Mouse (Mus musculus): ENCODE data around the gene Smarcc1. TPM values are rescaled to one million over a fixed set of nuclear protein-coding genes. Genes with fewer than 3 reads are reported as not detected.
A peak's percentile ranks its signal among the peaks of the same experiment; 100 is the strongest.

The Smarcc1 gene
- polyA plus RNA-seq, 1 experiment from 2014 or later = 69.1 TPM

DNA sequence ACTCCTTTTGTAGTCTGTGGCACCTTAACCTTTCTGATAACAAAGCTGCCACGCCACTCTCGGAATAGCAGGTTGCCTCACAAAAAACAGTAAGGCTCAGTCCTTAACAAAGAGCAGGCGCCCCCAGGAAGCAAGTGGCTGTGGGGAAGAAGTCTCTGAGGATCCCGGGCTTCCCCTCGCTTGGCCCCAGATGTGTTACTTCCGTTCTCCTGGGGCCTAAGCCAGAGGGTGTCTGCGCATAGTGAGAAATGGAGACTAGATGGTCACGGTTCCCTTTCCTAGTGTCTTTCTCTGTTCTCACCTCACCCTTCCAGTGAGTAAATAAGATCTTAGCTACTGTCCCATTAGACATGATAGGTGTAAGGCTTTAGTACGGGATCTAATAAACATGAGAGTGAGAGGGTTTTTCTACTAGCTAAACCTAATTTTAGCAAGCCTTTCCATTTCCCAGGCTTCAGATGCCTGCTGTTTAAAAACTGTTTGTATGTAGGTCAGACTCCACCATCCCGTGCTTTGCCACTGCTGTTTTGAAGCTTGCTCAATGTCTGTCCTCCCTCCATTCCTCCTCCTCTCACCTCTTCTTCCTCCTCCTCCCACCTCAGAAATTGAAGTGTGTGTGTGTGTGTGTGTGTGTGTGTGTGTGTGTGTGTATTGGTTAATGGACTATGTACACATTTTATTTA is 112.2 kb downstream of the Smarcc1 start:
- Histone ChIP-seq H3K4me1 (replicated peaks; ENCODE audit: control insufficient read depth, insufficient read depth, low read length) (no peaks in the 10 kb centered on the region), H3K27me3 (replicated peaks; ENCODE audit: control insufficient read depth, insufficient read depth, low read length) (no peaks in the 10 kb centered on the region), H3K4me2 (no peak overlapping the region), H3K9me3 (ENCODE audit: control insufficient read depth, low read length) (no peaks in the 10 kb centered on the region), H3K36me3 (ENCODE audit: control insufficient read depth, insufficient read depth, low read length) (peaks cover 34% of the 10 kb centered on the region), H3K9ac (ENCODE audit: low read depth, low read length) (no peak overlapping the region), H3K4me3 (ENCODE audit: low read depth, low read length) (no peak overlapping the region), H3K27ac (ENCODE audit: low read depth, low read length) (no peak overlapping the region)
- DNase-seq (ENCODE audit: low spot score) = peak; percentile 17
- WGBS = 77% methylated on average over 10 of the region's 10 CpGs
- ATAC-seq (replicated peaks; ENCODE audit: low FRiP score) = no peak

DNA sequence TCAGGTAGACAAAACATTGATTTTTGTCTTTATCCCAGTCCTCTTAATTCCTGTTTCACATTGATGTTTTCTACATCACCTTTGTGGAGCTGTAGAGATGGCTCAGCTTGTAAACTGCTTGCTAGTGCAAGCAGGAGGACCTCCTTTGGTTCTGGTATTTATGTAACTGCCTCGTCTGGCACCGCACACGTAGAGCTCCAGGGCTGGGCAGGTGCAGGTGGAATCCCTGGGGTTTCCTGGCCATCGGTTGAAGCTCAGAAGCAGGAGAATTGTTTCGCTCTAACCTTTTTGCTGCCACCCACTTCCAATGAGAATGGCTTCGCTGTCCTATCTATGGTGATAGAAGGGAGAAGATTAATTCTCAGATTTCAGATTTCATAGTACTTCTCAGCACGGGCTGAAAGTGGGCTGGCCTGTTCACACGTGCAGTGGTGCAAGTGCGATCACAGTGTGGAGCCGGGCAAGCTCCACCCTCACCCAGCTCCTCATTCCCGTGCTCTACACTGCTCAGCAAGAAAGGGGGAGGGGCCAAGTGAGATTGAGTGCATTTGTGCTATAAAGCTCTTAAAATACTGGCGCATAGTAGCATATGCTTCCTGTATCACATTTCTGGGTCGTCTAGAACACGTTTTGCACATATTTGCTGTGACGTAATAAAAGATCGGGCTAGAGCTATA is 113.0 kb downstream of the Smarcc1 start:
- H3K9me3 ChIP-seq (ENCODE audit: control insufficient read depth, low read length) = no peaks in the 10 kb centered on the region
- peak; percentile 15 for DNase-seq (ENCODE audit: low spot score)
- H3K36me3 ChIP-seq (ENCODE audit: control insufficient read depth, insufficient read depth, low read length) = peaks cover 39% of the 10 kb centered on the region
- ATAC-seq (replicated peaks; ENCODE audit: low FRiP score) = no peak
- no peak overlapping the region for H3K9ac ChIP-seq (ENCODE audit: low read depth, low read length)
- 88% methylated on average over 16 of the region's 16 CpGs for WGBS
- H3K4me3 ChIP-seq (ENCODE audit: low read depth, low read length) = no peak overlapping the region
- H3K27ac ChIP-seq (ENCODE audit: low read depth, low read length) = no peak overlapping the region
- H3K4me2 ChIP-seq = no peak overlapping the region
- no peaks in the 10 kb centered on the region for H3K4me1 ChIP-seq (replicated peaks; ENCODE audit: control insufficient read depth, insufficient read depth, low read length)
- H3K27me3 ChIP-seq (replicated peaks; ENCODE audit: control insufficient read depth, insufficient read depth, low read length) = no peaks in the 10 kb centered on the region

DNA sequence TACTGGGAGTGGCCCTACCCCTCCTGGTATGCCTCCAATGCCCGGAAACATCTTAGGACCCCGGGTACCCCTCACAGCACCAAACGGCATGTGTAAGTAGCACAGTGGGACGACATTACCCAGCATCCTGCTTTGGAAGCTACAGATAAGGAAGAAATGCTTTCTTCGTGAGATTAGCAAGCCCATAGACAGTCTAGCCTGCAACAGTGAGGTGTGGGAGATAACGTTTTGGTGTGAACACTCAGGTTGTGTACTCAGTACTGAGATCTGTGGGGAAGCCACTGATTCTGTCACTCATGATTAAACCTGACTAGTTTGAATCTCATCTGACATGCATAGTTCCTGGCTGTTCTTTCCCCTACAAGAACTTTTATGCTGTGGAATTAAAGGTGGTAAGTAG is 117.5 kb downstream of the Smarcc1 start:
- DNase-seq (ENCODE audit: low spot score) (no peak), ATAC-seq (replicated peaks; ENCODE audit: low FRiP score) (0 out of 2 replicates have a peak, but pooled peaks have one; percentile 53)
- WGBS = 64% methylated on average over 6 of the region's 6 CpGs
- Histone ChIP-seq H3K9me3 (ENCODE audit: control insufficient read depth, low read length) (no peaks in the 10 kb centered on the region), H3K4me3 (ENCODE audit: low read depth, low read length) (no peak overlapping the region), H3K9ac (ENCODE audit: low read depth, low read length) (no peak overlapping the region), H3K27me3 (replicated peaks; ENCODE audit: control insufficient read depth, insufficient read depth, low read length) (no peaks in the 10 kb centered on the region), H3K4me2 (no peak overlapping the region), H3K36me3 (ENCODE audit: control insufficient read depth, insufficient read depth, low read length) (peaks cover 54% of the 10 kb centered on the region), H3K27ac (ENCODE audit: low read depth, low read length) (no peak overlapping the region), H3K4me1 (replicated peaks; ENCODE audit: control insufficient read depth, insufficient read depth, low read length) (no peaks in the 10 kb centered on the region)

DNA sequence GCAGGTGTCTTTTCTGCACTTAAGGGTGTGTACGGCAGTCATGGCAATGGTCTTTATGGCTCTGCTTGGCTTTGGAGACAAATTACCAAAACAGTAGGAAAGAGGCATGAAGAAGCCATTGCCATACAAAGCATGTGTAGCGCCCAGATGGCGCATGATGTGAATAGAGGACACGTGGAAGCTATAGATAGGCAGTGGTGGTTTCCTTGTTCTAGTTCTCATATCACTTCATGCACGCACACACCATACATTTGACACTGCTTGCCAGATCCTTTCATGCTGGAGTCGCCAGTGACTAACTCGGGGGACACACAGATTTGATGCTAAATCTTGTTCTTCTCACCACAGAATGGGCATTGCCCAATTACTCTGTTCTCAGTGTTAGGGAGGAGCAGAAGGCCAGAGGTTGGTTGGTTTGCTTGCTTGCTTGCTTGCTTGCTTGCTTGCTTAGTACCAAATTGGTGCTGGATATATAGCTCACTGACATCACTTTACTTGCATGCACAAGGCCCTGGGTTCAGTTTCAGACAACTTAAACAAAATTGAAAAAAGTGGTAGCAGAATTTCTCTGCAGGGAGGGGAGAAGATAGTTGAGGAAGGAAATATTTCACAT is 125.8 kb downstream of the Smarcc1 start, which contains the start of gene Cspg5:
Cspg5 (plus strand) TSS at position 563 of the 613 bp plus-strand sequence.
- Histone ChIP-seq H3K4me3 (ENCODE audit: low read depth, low read length) (peak within 1 kb of the TSS; percentile 69; the same call in 1 of the 2 replicates), H3K27me3 (replicated peaks; ENCODE audit: control insufficient read depth, insufficient read depth, low read length) (peaks cover 40% of the 10 kb centered on the region), H3K9me3 (ENCODE audit: control insufficient read depth, low read length) (no peaks in the 10 kb centered on the region), H3K9ac (ENCODE audit: low read depth, low read length) (no peak within 1 kb of the TSS), H3K4me2 (peak within 1 kb of the TSS; percentile 100), H3K36me3 (ENCODE audit: control insufficient read depth, insufficient read depth, low read length) (peaks cover 6% of the 10 kb centered on the region), H3K4me1 (replicated peaks; ENCODE audit: control insufficient read depth, insufficient read depth, low read length) (peaks cover 10% of the 10 kb centered on the region), H3K27ac (ENCODE audit: low read depth, low read length) (no peak within 1 kb of the TSS)
- DNase-seq (ENCODE audit: low spot score) = no peak
- ATAC-seq (replicated peaks; ENCODE audit: low FRiP score) = no peak
- 65% methylated on average over 7 of the region's 7 CpGs for WGBS

DNA sequence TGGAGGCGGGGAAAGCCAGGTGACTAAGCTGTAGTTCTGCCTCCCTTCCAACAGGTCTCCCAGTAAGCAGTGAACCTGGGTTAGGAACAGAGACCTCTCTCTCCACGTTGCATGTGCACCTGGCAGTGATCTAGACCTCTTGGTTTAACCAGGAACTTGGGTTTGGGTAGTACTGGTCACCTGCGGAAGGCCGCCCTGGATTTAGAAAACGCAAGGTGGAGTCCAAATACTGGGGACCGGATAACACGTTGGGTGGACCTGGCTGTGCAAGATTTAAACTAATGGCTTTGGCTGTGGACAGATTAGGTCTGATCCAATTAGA is 127.0 kb downstream of the Smarcc1 start:
- ATAC-seq (replicated peaks; ENCODE audit: low FRiP score) (0 out of 2 replicates have a peak, but pooled peaks have one; percentile 15), DNase-seq (ENCODE audit: low spot score) (no peak)
- no peak overlapping the region for H3K9ac ChIP-seq (ENCODE audit: low read depth, low read length)
- 25% methylated on average over 7 of the region's 7 CpGs for WGBS
- H3K36me3 ChIP-seq (ENCODE audit: control insufficient read depth, insufficient read depth, low read length) = peaks cover 2% of the 10 kb centered on the region; the same call in 1 of the 2 replicates
- H3K4me2 ChIP-seq = peak overlapping the region; percentile 100
- H3K4me3 ChIP-seq (ENCODE audit: low read depth, low read length) = peak overlapping the region; percentile 69
- peaks cover 10% of the 10 kb centered on the region for H3K4me1 ChIP-seq (replicated peaks; ENCODE audit: control insufficient read depth, insufficient read depth, low read length)
- H3K27ac ChIP-seq (ENCODE audit: low read depth, low read length) = no peak overlapping the region
- H3K27me3 ChIP-seq (replicated peaks; ENCODE audit: control insufficient read depth, insufficient read depth, low read length) = peaks cover 40% of the 10 kb centered on the region
- H3K9me3 ChIP-seq (ENCODE audit: control insufficient read depth, low read length) = no peaks in the 10 kb centered on the region

- Histone ChIP-seq H3K9ac (ENCODE audit: low read depth, low read length) (peak overlapping the region; percentile 35), H3K27ac (ENCODE audit: low read depth, low read length) (no peak overlapping the region), H3K4me1 (replicated peaks; ENCODE audit: control insufficient read depth, insufficient read depth, low read length) (peaks cover 10% of the 10 kb centered on the region), H3K36me3 (ENCODE audit: control insufficient read depth, insufficient read depth, low read length) (no peaks in the 10 kb centered on the region), H3K4me3 (ENCODE audit: low read depth, low read length) (peak overlapping the region; percentile 69), H3K9me3 (ENCODE audit: control insufficient read depth, low read length) (no peaks in the 10 kb centered on the region), H3K4me2 (peak overlapping the region; percentile 100), H3K27me3 (replicated peaks; ENCODE audit: control insufficient read depth, insufficient read depth, low read length) (peaks cover 40% of the 10 kb centered on the region)
- WGBS = 2% methylated on average over 90 of the region's 93 CpGs
- DNase-seq (ENCODE audit: low spot score) (peak; percentile 52), ATAC-seq (replicated peaks; ENCODE audit: low FRiP score) (0 out of 2 replicates have a peak, but pooled peaks have one; percentile 17)
Measured at GRCm38 (mm10) chr9:110244889-110245589, 127.5 kb downstream of the Smarcc1 start.

DNA sequence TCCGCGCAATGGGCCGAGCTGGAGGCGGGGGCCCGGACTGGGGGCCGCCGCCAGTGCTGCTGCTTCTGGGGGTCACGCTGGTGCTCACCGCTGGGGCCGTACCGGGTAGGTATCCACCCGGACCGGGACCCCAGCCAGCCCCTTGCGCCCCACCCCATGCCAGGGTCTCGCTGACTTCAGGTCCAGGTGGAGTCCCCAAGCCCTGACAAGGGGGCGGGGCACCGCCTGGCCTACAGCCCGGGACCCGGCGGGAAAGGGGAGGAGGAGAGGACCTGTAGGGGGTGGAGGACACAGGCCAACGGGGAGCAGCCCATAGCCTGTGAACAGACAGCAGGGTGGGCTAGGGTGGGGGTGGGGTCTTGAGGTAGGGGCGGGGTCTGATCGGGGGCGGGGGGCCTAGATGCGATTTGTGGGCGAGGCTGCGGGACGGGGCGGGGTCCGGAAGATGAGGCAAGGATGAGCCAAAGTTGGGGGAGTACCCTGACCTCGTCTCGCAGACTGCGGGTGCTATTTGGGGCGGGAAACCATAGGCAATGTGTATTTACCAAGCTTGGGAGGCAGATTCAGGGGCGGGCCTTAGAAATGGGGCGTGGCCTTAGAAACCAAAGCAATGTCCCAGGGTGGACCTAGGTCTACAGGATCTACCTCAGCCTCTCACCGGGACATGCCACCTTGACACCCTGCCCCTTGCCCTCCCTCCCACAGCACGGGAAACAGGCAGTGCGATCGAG is 128.2 kb downstream of the Smarcc1 start:
- no peaks in the 10 kb centered on the region for H3K9me3 ChIP-seq (ENCODE audit: control insufficient read depth, low read length)
- ATAC-seq (replicated peaks; ENCODE audit: low FRiP score) (peak; percentile 61), DNase-seq (ENCODE audit: low spot score) (peak; percentile 52)
- 2% methylated on average over 36 of the region's 40 CpGs for WGBS
- H3K4me1 ChIP-seq (replicated peaks; ENCODE audit: control insufficient read depth, insufficient read depth, low read length) = peaks cover 10% of the 10 kb centered on the region
- H3K27ac ChIP-seq (ENCODE audit: low read depth, low read length) = no peak overlapping the region
- H3K4me3 ChIP-seq (ENCODE audit: low read depth, low read length) = peak overlapping the region; percentile 69
- H3K9ac ChIP-seq (ENCODE audit: low read depth, low read length) = peak overlapping the region; percentile 35
- no peaks in the 10 kb centered on the region for H3K36me3 ChIP-seq (ENCODE audit: control insufficient read depth, insufficient read depth, low read length)
- peaks cover 40% of the 10 kb centered on the region for H3K27me3 ChIP-seq (replicated peaks; ENCODE audit: control insufficient read depth, insufficient read depth, low read length)
- peak overlapping the region; percentile 100 for H3K4me2 ChIP-seq

- no peak overlapping the region for H3K9ac ChIP-seq (ENCODE audit: low read depth, low read length)
Measured at GRCm38 (mm10) chr9:110246321-110246640, 128.8 kb downstream of the Smarcc1 start.

More at GRCm38 (mm10) chr9:110246321-110246640, 128.8 kb downstream of the Smarcc1 start:
- Histone ChIP-seq H3K4me1 (replicated peaks; ENCODE audit: control insufficient read depth, insufficient read depth, low read length) (peaks cover 10% of the 10 kb centered on the region), H3K9me3 (ENCODE audit: control insufficient read depth, low read length) (no peaks in the 10 kb centered on the region), H3K4me3 (ENCODE audit: low read depth, low read length) (peak overlapping the region; percentile 69), H3K27me3 (replicated peaks; ENCODE audit: control insufficient read depth, insufficient read depth, low read length) (peaks cover 40% of the 10 kb centered on the region), H3K4me2 (peak overlapping the region; percentile 100), H3K36me3 (ENCODE audit: control insufficient read depth, insufficient read depth, low read length) (no peaks in the 10 kb centered on the region), H3K27ac (ENCODE audit: low read depth, low read length) (no peak overlapping the region)
- WGBS = 43% methylated on average over 13 of the region's 13 CpGs
- ATAC-seq (replicated peaks; ENCODE audit: low FRiP score) = no peak
- no peak for DNase-seq (ENCODE audit: low spot score)
